Mouse (Mus musculus) midbrain, embryonic 16.5 days (tissue): ENCODE data around the gene Tent4a. TPM values are rescaled to one million over a fixed set of nuclear protein-coding genes. Genes with fewer than 3 reads are reported as not detected.

Experiments used
- ATAC-seq: fragments of 200-750 bp; cut with Nextera tagmentation; 2 replicates; pipeline ENCODE4 v1.8.0; 2017; ENCODE audit warnings: moderate TSS enrichment
- H3K27ac ChIP-seq: fragments of 300-500 bp; sonication (generic); 2 replicates; pipeline ENCODE4 v1.5.1; 2014; ENCODE audit warnings: mild to moderate bottlenecking, low read length, mixed read lengths
- H3K27me3 ChIP-seq: fragments of 300-500 bp; sonication (generic); 2 replicates; pipeline ENCODE4 v1.6.1; 2014; ENCODE audit warnings: low read depth, low read length, mixed read lengths; ENCODE audit not compliant: control insufficient read depth, insufficient read depth
- H3K36me3 ChIP-seq: fragments of 300-500 bp; sonication (generic); 2 replicates; pipeline ENCODE4 v1.6.1; 2014; ENCODE audit warnings: mild to moderate bottlenecking, low read length, moderate library complexity, mixed read lengths; ENCODE audit not compliant: control insufficient read depth, insufficient read depth
- H3K4me1 ChIP-seq: fragments of 300-500 bp; sonication (generic); 2 replicates; pipeline ENCODE4 v1.6.1; 2014; ENCODE audit warnings: mild to moderate bottlenecking, low read length, mixed read lengths; ENCODE audit not compliant: control insufficient read depth, insufficient read depth
- H3K4me2 ChIP-seq: fragments of 300-500 bp; sonication (generic); 2 replicates; pipeline ENCODE4 v1.6.1; 2014; ENCODE audit warnings: mild to moderate bottlenecking, low read length, mixed read lengths
- H3K4me3 ChIP-seq: fragments of 300-500 bp; sonication (generic); 2 replicates; pipeline ENCODE4 v1.5.1; 2014; ENCODE audit warnings: low read depth, mild to moderate bottlenecking, low read length, moderate library complexity, mixed read lengths
- H3K9ac ChIP-seq: fragments of 300-500 bp; sonication (generic); 2 replicates; pipeline ENCODE4 v1.6.1; 2014; ENCODE audit warnings: low read depth, low read length, mixed read lengths
- H3K9me3 ChIP-seq: fragments of 300-500 bp; sonication (generic); replicated peaks from 2 replicates; pipeline ENCODE4 v1.6.1; 2014; ENCODE audit warnings: mild to moderate bottlenecking, low read length, mixed read lengths; ENCODE audit not compliant: control insufficient read depth, poor library complexity, severe bottlenecking
- WGBS: fragments of 180-500 bp; shearing (Covaris S2); extraction: QIAGEN DNeasy Blood & Tissue Kit; methylation state at CpG from one replicate; pipeline ENCODE4 v1.1.7; 2014; 5-methylcytosine and 5-hydroxymethylcytosine counted together
- polyA plus RNA-seq: library from polyadenylated mRNA; unstranded; fragments of >200 nt; fragmentation: Nextera tagmentation; extraction: Ambion mirVana; gene quantifications from 2 replicates; pipeline ENCODE4 v1.2.1, GENCODE M21; 2015

The Tent4a gene
- polyA plus RNA-seq, 1 experiment from 2014 or later = 5.4 TPM

GRCm38 (mm10) chr13:69481026-69481425, 53.4 kb downstream of the Tent4a start:
- Histone ChIP-seq H3K4me2 (peak overlapping the region; percentile 62), H3K27ac (no peak overlapping the region), H3K9ac (no peak overlapping the region), H3K4me3 (no peak overlapping the region), H3K36me3 (no peaks in the 10 kb centered on the region), H3K9me3 (no peaks in the 10 kb centered on the region), H3K27me3 (peaks cover 14% of the 10 kb centered on the region), H3K4me1 (peaks cover 8% of the 10 kb centered on the region)
- 7% methylated on average over 8 of the region's 8 CpGs for WGBS
- no peak for ATAC-seq

- WGBS = 73% methylated on average over 2 of the region's 2 CpGs
- H3K4me1 ChIP-seq = peaks cover 8% of the 10 kb centered on the region
- no peak for ATAC-seq
- H3K4me3 ChIP-seq = no peak overlapping the region
- no peak overlapping the region for H3K9ac ChIP-seq
- no peak overlapping the region for H3K4me2 ChIP-seq
- H3K36me3 ChIP-seq = no peaks in the 10 kb centered on the region
- peaks cover 14% of the 10 kb centered on the region for H3K27me3 ChIP-seq
- H3K27ac ChIP-seq = no peak overlapping the region
- H3K9me3 ChIP-seq = no peaks in the 10 kb centered on the region
Measured at GRCm38 (mm10) chr13:69479906-69480305, 54.5 kb downstream of the Tent4a start.

GRCm38 (mm10) chr13:69478703-69479102, 55.7 kb downstream of the Tent4a start:
- WGBS = 85% methylated on average over 6 of the region's 6 CpGs

GRCm38 (mm10) chr13:69460635-69461465, 73.6 kb downstream of the Tent4a start:
- Histone ChIP-seq H3K4me3 (no peak overlapping the region), H3K4me2 (no peak overlapping the region), H3K27ac (no peak overlapping the region), H3K36me3 (no peaks in the 10 kb centered on the region), H3K27me3 (no peaks in the 10 kb centered on the region), H3K9me3 (no peaks in the 10 kb centered on the region), H3K9ac (no peak overlapping the region), H3K4me1 (no peaks in the 10 kb centered on the region)
- peak; percentile 38; the same call in 1 of the 2 replicates for ATAC-seq
- 47% methylated on average over 17 of the region's 17 CpGs for WGBS

More at GRCm38 (mm10) chr13:69478703-69479102, 55.7 kb downstream of the Tent4a start:
- no peak overlapping the region for H3K27ac ChIP-seq
- H3K9me3 ChIP-seq = no peaks in the 10 kb centered on the region
- no peak overlapping the region for H3K4me2 ChIP-seq
- no peak overlapping the region for H3K9ac ChIP-seq
- H3K4me1 ChIP-seq = peaks cover 8% of the 10 kb centered on the region
- ATAC-seq = no peak
- peaks cover 11% of the 10 kb centered on the region for H3K27me3 ChIP-seq
- H3K36me3 ChIP-seq = no peaks in the 10 kb centered on the region
- H3K4me3 ChIP-seq = no peak overlapping the region

- H3K27me3 ChIP-seq = no peaks in the 10 kb centered on the region
- H3K27ac ChIP-seq = no peak overlapping the region
- no peaks in the 10 kb centered on the region for H3K9me3 ChIP-seq
- no peak for ATAC-seq
- no peaks in the 10 kb centered on the region for H3K36me3 ChIP-seq
- H3K9ac ChIP-seq = no peak overlapping the region
- 14% methylated on average over 8 of the region's 8 CpGs for WGBS
- no peaks in the 10 kb centered on the region for H3K4me1 ChIP-seq
- no peak overlapping the region for H3K4me2 ChIP-seq
- no peak overlapping the region for H3K4me3 ChIP-seq
Measured at GRCm38 (mm10) chr13:69459657-69460458, 74.6 kb downstream of the Tent4a start.

- H3K27ac ChIP-seq = no peak overlapping the region
- no peaks in the 10 kb centered on the region for H3K36me3 ChIP-seq
- no peak overlapping the region for H3K4me2 ChIP-seq
- H3K9me3 ChIP-seq = no peaks in the 10 kb centered on the region
- WGBS = 89% methylated on average over 2 of the region's 2 CpGs
- no peaks in the 10 kb centered on the region for H3K27me3 ChIP-seq
- H3K9ac ChIP-seq = no peak overlapping the region
- H3K4me1 ChIP-seq = no peaks in the 10 kb centered on the region
- H3K4me3 ChIP-seq = no peak overlapping the region
- ATAC-seq = no peak
Measured at GRCm38 (mm10) chr13:69458891-69459290, 75.5 kb downstream of the Tent4a start.

GRCm38 (mm10) chr13:69458461-69458860, 76.0 kb downstream of the Tent4a start:
- Histone ChIP-seq H3K36me3 (no peaks in the 10 kb centered on the region), H3K4me3 (no peak overlapping the region), H3K4me1 (no peaks in the 10 kb centered on the region), H3K9ac (no peak overlapping the region), H3K27ac (no peak overlapping the region), H3K27me3 (no peaks in the 10 kb centered on the region), H3K4me2 (no peak overlapping the region), H3K9me3 (no peaks in the 10 kb centered on the region)
- ATAC-seq = no peak
- WGBS = 93% methylated on average over 6 of the region's 6 CpGs

GRCm38 (mm10) chr13:69457105-69457504, 77.3 kb downstream of the Tent4a start:
- 84% methylated on average over 2 of the region's 2 CpGs for WGBS
- Histone ChIP-seq H3K36me3 (no peaks in the 10 kb centered on the region), H3K9ac (no peak overlapping the region), H3K4me3 (no peak overlapping the region), H3K27ac (no peak overlapping the region), H3K27me3 (no peaks in the 10 kb centered on the region), H3K4me1 (no peaks in the 10 kb centered on the region), H3K9me3 (no peaks in the 10 kb centered on the region), H3K4me2 (no peak overlapping the region)
- no peak for ATAC-seq

GRCm38 (mm10) chr13:69456641-69457040, 77.8 kb downstream of the Tent4a start:
- Histone ChIP-seq H3K4me3 (no peak overlapping the region), H3K9me3 (no peaks in the 10 kb centered on the region), H3K36me3 (no peaks in the 10 kb centered on the region), H3K9ac (no peak overlapping the region), H3K27ac (no peak overlapping the region), H3K4me2 (no peak overlapping the region), H3K27me3 (no peaks in the 10 kb centered on the region), H3K4me1 (no peaks in the 10 kb centered on the region)
- no peak for ATAC-seq
- 83% methylated on average over 11 of the region's 11 CpGs for WGBS
